Mouse (Mus musculus) testis, adult 2 months (tissue): ENCODE data around the gene Zkscan4.
"Not testable (repeated sequence)": the region's sequence is repeated elsewhere in the genome, so short reads cannot be mapped to it uniquely, and the experiment has no call there.

Experiments used
- CTCF ChIP-seq: fragments of 200-500 bp; IDR thresholded peaks from 2 replicates; pipeline ENCODE4 v1.5.1; 2012; ENCODE audit warnings: low read depth, mild to moderate bottlenecking, inconsistent platforms, low read length, moderate library complexity; ENCODE audit not compliant: control insufficient read depth, insufficient read depth, insufficient replicate concordance
- POLR2A ChIP-seq: fragments of 200-500 bp; IDR thresholded peaks from 2 replicates; pipeline ENCODE4 v1.6.1; 2012; ENCODE audit warnings: low read depth, mild to moderate bottlenecking, inconsistent platforms, low read length, moderate library complexity; ENCODE audit not compliant: control insufficient read depth

DNA sequence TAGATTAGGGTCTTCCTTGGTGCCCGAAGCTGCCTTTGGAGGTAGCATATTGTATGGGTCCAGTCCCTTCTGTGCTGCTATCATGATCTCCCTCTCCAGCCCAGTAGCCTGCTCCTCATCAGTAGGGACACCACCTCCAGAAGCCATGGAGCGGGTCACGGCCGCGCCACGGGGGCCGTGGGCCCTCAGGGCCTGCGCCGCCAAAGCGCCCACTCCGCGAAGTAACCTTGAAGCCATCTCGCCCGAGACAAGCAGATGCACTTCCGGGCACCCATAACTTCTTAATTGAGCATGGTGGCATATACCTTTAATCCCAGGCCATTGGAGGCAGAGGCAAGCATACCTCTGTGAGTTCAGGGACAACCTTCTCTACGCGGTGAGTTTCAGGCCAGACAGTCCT lies 22.5 kb downstream of the Zkscan4 start, which contains the start of gene Gm11273:
- not testable (repeated sequence) for TF ChIP-seq CTCF, POLR2A
